Mouse (Mus musculus): ENCODE data around the gene Aff3.

Gene Aff3

GRCm38 (mm10) chr1:38626739-38627661 lies 37.8 kb downstream of the Aff3 start:
- POLR2A ChIA-PET, result interaction anchor here in 1 of 4 experiments (0.9 kb wide), 1 partner anchor 8 kb away, joined by 4 read pairs; no protein-coding TSS in a partner anchor
- CTCF ChIA-PET, result interaction anchor here in 1 of 4 experiments (1.0 kb wide), 1 partner anchor 441 kb away, joined by 4 read pairs; no protein-coding TSS in a partner anchor

DNA sequence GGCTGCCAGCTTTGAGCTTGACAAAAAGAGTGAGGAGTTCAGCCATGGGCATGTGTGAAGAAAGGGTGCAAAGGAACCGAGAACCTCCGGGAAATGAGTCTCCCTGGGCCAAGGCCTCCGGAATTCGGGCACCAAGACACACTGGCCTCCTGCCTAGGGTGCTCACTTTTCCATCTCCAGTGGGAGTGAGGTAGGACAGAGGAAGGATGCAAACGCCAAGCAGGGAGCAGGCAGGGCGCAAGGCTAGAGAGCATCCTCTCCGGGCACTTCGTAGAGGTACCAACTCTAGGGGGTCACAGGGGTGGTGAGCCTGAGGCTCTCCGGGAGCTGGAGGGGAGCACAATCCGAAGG lies 38.4 kb downstream of the Aff3 start:
- ChIA-PET POLR2A (no interaction called here), CTCF (interaction anchor here in 1 of 4 experiments (1.0 kb wide), 1 partner anchor 441 kb away, joined by 4 read pairs; no protein-coding TSS in a partner anchor)

GRCm38 (mm10) chr1:38621840-38622239 lies 42.9 kb downstream of the Aff3 start:
- ChIA-PET POLR2A (interaction anchor here in 2 of 4 experiments (0.6 to 1.2 kb wide), 2 partner anchors 12 to 626 kb away, joined by 3 read pairs; no protein-coding TSS in a partner anchor), CTCF (interaction anchor here in 1 of 4 experiments (1.3 kb wide), 1 partner anchor 436 kb away, joined by 4 read pairs; no protein-coding TSS in a partner anchor)

DNA sequence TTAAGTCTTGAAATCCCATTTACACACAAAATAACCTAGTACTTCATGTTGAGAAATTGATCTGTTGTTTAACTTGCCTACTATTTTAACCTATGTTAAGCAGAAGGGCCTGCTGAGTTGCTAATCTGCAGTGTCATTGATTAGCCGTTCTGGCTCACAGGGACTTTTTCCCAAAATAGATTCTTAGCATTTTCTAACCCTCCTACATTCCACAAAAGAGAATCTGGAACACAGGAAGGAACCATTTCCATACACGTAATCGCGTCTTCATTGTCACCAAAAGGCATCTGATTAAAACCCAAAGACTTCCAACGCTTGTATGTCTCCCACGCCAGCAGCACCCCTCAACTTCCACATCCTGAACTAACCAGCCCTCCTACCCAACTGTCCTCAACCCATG lies 44.4 kb downstream of the Aff3 start:
- CTCF ChIA-PET, result interaction anchor here in 1 of 4 experiments (1.3 kb wide), 1 partner anchor 435 kb away, joined by 4 read pairs; no protein-coding TSS in a partner anchor

DNA sequence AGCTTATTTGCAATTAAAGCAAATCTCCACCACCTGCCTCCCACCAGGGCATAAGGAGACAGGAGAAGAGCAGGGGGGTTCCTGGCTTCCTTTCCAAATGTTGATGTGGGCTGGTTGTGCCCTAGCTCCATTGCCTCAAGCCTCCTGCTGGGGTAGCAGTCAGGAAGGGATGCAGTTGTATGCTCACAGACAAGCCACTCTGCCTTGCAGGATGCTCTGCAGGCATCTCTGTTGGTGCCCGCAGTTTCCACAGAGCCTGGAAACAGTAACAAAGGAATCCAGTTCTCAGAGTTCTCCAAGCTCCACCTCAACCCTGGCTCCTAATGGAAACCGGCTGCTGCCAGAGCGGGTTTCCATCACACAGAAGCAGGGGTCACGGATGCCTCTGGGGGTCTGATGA lies 58.0 kb downstream of the Aff3 start:
- ChIA-PET CTCF (no interaction called here), POLR2A (no interaction called here)

More for the DNA sequence above, 44.4 kb downstream of the Aff3 start:
- POLR2A ChIA-PET, result interaction anchor here in 1 of 4 experiments (1.2 kb wide), 1 partner anchor 11 kb away, joined by 3 read pairs; no protein-coding TSS in a partner anchor

- ChIA-PET CTCF (interaction anchor here in 3 of 4 experiments (0.7 to 1.5 kb wide), 5 partner anchors 162 to 882 kb away, joined by 3 to 7 read pairs (median 3); no protein-coding TSS in a partner anchor), POLR2A (no interaction called here)
These were observed 59.3 kb downstream of the Aff3 start for GRCm38 (mm10) chr1:38605426-38605825.

GRCm38 (mm10) chr1:38604611-38605010 lies 60.1 kb downstream of the Aff3 start:
- POLR2A ChIA-PET, result no interaction called here
- CTCF ChIA-PET, result no interaction called here

DNA sequence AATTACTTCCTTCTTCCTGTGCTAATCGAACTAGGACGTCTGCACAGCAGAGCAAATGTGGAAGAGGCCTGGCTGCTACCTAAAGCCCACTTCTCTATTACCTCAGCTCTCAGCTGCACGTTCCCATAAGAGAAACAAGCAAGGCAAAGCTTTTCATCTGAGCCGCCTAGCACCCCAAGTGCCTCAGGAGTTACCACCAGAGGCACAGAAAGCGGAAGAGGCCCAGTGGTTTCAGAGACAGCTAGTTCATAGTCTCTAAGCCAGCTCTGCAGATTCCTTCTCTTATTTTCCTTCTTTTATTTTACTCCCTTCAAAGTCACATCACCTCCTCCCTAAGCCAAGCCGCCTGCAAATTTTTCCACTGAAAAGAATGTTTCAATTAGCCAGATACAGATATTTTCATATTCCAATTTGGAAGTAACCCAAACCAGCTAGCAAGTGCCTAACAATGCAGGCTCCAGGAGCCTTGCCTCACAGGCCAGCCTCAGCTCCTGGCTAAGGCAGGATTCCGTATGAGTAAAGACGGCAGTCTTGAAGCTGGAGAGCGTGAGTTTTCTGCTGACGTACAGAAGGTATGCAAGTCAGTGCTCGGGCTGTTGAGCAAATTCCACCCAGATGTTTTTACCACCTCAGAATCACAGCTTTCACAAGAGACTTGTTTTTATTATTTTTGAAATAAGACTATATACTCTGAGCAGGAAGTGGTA lies 62.8 kb downstream of the Aff3 start:
- CTCF ChIA-PET, result interaction anchor here (0.5 to 1.9 kb wide), 8 partner anchors 168 to 1898 kb away, joined by 3 to 7 read pairs (median 4); no protein-coding TSS in a partner anchor
- POLR2A ChIA-PET, result no interaction called here

- CTCF ChIA-PET, result interaction anchor here in 1 of 4 experiments (0.6 kb wide), 1 partner anchor 175 kb away, joined by 3 read pairs; no protein-coding TSS in a partner anchor
- POLR2A ChIA-PET, result no interaction called here
These were observed 69.4 kb downstream of the Aff3 start for GRCm38 (mm10) chr1:38595311-38595710.

DNA sequence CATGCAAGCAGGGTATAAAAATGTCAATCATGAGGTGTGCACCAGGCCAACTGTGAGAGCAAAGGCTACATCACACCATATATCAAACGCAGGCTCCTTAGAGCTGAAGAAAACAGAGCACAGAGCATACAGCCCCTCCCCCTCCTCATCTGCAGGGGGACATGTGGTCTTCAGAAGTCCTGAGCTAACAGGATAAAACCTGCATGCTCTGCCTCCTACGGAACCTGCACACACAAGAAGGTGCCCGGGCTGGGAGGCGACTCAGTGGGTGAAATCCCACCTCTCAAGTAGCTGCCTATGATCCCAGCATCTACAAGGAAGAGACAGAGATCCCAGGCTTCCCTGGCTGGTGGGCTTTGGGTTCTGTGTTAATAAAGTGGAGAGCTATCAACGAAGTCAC lies 70.0 kb downstream of the Aff3 start:
- ChIA-PET CTCF (interaction anchor here in 1 of 4 experiments (0.6 kb wide), 1 partner anchor 182 kb away, joined by 3 read pairs; no protein-coding TSS in a partner anchor), POLR2A (no interaction called here)

DNA sequence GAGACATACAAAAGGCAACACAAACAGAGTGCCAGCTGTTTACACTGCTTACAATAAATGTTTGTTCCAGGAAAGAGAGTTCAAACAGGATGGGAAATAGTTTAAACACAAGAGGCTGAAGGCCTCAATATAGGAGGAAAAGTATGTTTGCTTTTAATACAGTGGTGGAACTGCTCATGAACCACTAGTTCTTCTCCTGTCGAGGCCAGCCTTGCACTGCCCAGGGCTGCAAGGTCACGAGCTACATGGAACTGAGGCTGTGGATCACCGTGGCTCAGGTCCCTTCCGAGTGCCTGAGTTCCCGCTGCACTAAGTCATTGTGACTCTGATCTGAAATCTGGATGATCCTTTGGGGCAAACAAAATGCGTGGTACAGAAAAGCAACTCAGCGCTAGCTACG lies 73.6 kb downstream of the Aff3 start:
- ChIA-PET POLR2A (interaction anchor here in 2 of 4 experiments (0.6 to 1.1 kb wide), 5 partner anchors 10 to 1636 kb away, joined by 3 to 4 read pairs (median 3); no protein-coding TSS in a partner anchor), CTCF (interaction anchor here in 1 of 4 experiments (0.6 kb wide), 1 partner anchor 828 kb away, joined by 6 read pairs; no protein-coding TSS in a partner anchor)

- CTCF ChIA-PET, result no interaction called here
- POLR2A ChIA-PET, result no interaction called here
These were observed 76.0 kb downstream of the Aff3 start for GRCm38 (mm10) chr1:38588741-38589140.

GRCm38 (mm10) chr1:38582328-38582727 lies 82.4 kb downstream of the Aff3 start:
- ChIA-PET CTCF (no interaction called here), POLR2A (no interaction called here)

DNA sequence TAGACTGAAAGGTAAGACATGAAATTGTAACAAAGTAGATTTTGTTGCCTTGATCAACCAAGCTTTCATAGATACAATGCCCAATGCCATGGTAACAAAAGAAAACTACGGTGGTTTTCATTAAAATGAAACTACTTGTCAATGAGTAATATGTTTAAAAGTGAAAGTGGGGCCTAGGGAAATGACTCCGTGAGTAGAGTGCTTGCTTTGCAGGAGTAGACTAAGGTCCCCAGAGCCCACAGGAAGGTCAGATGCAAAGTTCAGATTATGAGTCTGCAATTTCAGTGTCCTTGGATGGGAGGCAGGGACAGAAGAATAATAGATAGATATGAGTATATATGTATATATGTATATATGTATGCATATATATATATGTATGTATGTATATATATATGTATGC lies 84.2 kb downstream of the Aff3 start:
- ChIA-PET CTCF (no interaction called here), POLR2A (no interaction called here)

- POLR2A ChIA-PET, result no interaction called here
- CTCF ChIA-PET, result no interaction called here
These were observed 86.4 kb downstream of the Aff3 start for GRCm38 (mm10) chr1:38578339-38578738.

DNA sequence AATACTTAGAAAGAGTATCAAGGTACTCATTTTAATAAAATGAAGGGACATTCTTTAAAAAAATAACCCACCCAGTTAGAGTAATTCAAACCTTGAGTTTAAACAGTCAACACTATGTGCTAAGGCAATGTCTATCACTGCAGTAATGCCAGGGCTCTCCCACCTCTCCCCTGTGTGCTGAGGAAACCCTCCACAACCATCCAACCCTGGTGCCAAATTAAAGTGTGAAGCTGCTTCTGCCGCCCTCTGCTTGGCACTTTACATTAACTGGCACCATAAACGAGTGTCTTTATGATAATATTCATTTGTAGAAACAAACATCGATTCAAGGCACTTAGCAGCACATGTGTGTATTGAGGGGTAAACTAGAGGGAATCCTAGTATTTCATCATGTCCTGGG lies 97.0 kb downstream of the Aff3 start:
- ChIA-PET POLR2A (no interaction called here), CTCF (no interaction called here)

DNA sequence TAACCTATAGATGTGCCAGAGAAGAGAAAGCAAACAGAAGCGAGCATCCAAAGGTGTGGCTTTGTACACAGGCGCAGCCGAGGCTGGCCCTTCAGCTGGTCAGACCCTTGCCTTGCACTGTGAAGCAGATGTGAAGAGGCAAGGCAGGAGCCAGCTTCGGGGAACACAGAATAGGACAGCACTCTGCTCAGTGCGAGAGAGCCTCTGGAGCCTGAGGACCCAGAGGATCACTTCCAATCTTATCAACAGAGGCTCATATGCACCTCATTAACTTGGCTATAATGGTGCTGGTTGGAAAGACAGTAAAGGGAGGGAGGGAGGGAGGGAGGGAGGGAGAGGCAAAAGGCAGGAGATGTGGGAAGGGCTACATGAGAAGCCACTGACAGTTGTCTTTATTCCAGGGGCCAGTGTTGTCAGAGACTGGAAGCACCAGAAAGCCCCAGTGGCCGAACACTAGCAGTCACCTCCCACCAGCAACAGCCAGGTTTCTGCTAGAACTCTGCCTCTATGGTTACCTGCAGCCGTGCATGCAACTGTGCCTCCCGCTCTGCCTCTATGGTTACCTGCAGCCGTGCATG lies 98.6 kb downstream of the Aff3 start:
- ChIA-PET POLR2A (no interaction called here), CTCF (no interaction called here)

GRCm38 (mm10) chr1:38565295-38565777 lies 99.4 kb downstream of the Aff3 start:
- POLR2A ChIA-PET, result no interaction called here
- CTCF ChIA-PET, result no interaction called here
